In the genomic region with DNA sequence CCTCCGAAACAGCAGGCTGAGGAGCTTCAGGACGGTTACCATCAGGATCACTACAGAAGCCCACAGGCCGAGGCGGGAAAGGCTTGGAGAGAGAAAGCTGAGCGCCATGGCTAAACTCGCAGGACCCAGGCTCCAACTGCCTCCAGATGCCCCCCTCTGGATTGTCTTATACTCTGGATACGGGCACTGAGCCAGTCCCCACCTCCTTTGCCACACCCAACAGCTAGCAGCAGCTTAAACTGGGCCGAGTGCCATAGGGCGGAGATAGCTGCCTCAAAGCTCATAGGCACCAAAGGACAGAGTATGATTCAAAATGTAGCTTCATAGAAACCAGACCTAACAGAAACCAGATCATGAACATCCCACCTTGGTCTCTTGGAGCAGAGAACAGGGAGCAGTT, we compare ENCODE assay signal across 11 mouse cellular contexts. TPM values are rescaled to one million over a fixed set of nuclear protein-coding genes. Genes with fewer than 3 reads are reported as not detected.
A peak's percentile ranks its signal among the peaks of the same experiment; 100 is the strongest.
DNase-seq lines count a peak whose midpoint lies in the region; ATAC-seq lines count a peak whose summit lies in the region.
"Had no signal": no experiment of that assay in that cellular context is flagged by ENCODE, and none has a peak within 500 bp of the region (broad histone marks: within the 10 kb centered on the region; RNA-seq: fewer than 3 reads in every experiment).

A gene (minus strand): TSS at position 144 of the 400 bp plus-strand sequence.

- H3K27me3 ChIP-seq in lung, embryonic 16.5 days (ENCODE audit: control insufficient read depth, insufficient read depth, low read depth, low read length) = no peaks in the 10 kb centered on the region

- no peak within 1 kb of the TSS for H3K9ac ChIP-seq in lung, embryonic 16.5 days (ENCODE audit: low read length)

- ATAC-seq in lung, embryonic 16.5 days (ENCODE audit: low read depth) = peak; percentile 67

- H3K4me3 ChIP-seq in lung, embryonic 16.5 days (ENCODE audit: low read length) = no peak within 1 kb of the TSS
- H3K4me3 ChIP-seq: myocyte had no signal

- peak; percentile 6 for DNase-seq in 3134 (ENCODE audit: extremely low read depth, insufficient read length, low spot score)
- DNase-seq in adrenal gland, postnatal 10 days = peak; percentile 77
- DNase-seq in heart, postnatal 10 days = peak; percentile 83 to 85
- no peak for DNase-seq in right cerebral cortex, postnatal 36 days (ENCODE audit: low spot score in 2 of 2)
- DNase-seq in natural killer cell, adult 2 months (ENCODE audit: low spot score in 2 of 2) = no peak
- DNase-seq in layer of hippocampus, postnatal 14 days (ENCODE audit: low spot score in 2 of 2) = no peak
- no peak for DNase-seq in layer of hippocampus, postnatal 36 days

- H3K4me1 ChIP-seq in lung, embryonic 16.5 days (replicated peaks; ENCODE audit: control insufficient read depth, insufficient read depth, low read length) = no peaks in the 10 kb centered on the region

- no peaks in the 10 kb centered on the region for H3K36me3 ChIP-seq in lung, embryonic 16.5 days (ENCODE audit: control insufficient read depth, insufficient read depth, low read length)
- H3K36me3 ChIP-seq: G1E had no signal

- no peak within 1 kb of the TSS; the same call in 1 of the 2 replicates for H3K4me2 ChIP-seq in lung, embryonic 16.5 days (ENCODE audit: low read depth, low read length)

- H3K27ac ChIP-seq in lung, embryonic 16.5 days (ENCODE audit: low read length) = no peak within 1 kb of the TSS

- WGBS in lung, embryonic 16.5 days = 60% methylated on average over 9 of the region's 9 CpGs

- no peaks in the 10 kb centered on the region for H3K9me3 ChIP-seq in lung, embryonic 16.5 days (ENCODE audit: control insufficient read depth, low read length)
- H3K9me3 ChIP-seq: G1E had no signal

- intact Hi-C loops in heart, postnatal 10 days (cut with DNase I) = loop anchor here (5.0 to 10.0 kb wide), 2 partner anchors 60 to 173 kb away; no protein-coding TSS in a partner anchor

RNA-seq across cellular contexts. Expression of the gene that starts here (rescaled TPM):
- total RNA-seq in adrenal gland, postnatal 10 days (2021) = 10 to 100 TPM; 19.1 to 26.5 TPM
- total RNA-seq in heart, postnatal 10 days (2021) = 10 to 100 TPM; 15.3 to 20.0 TPM
- polyA plus RNA-seq in lung, embryonic 16.5 days (2015; fragmentation: Nextera tagmentation; extraction: Ambion mirVana) = 27.5 and 32.9 TPM in 2 replicates
- 1 to 10 TPM; 1.6 to 2.5 TPM for total RNA-seq in layer of hippocampus, postnatal 14 days (2021)
- 1 to 10 TPM in 1 of 2 experiments, under 1 TPM in 1; 0.66 to 1.2 TPM for total RNA-seq in layer of hippocampus, postnatal 36 days (2021)
- total RNA-seq: G1E had no signal
- polyA plus RNA-seq: embryonic facial prominence, embryonic 11.5 days; G1E had no signal

Comparison
In these comparisons a context has a peak if more than half of its experiments do, and no peak if none do; other contexts are left out.
1. RNA of the gene that starts here (total RNA-seq): 19.1 to 26.5 TPM in adrenal gland, postnatal 10 days and 15.3 to 20.0 TPM in heart, postnatal 10 days; 1.6 to 2.5 TPM in layer of hippocampus, postnatal 14 days and 0.66 to 1.2 TPM in layer of hippocampus, postnatal 36 days; every median in the first group is over 4 times any median in the second.
2. DNase-seq: peak in 3134 (single experiment), adrenal gland, postnatal 10 days (single experiment) and heart, postnatal 10 days (2 of 2); none in right cerebral cortex, postnatal 36 days (0 of 2), natural killer cell, adult 2 months (0 of 2), layer of hippocampus, postnatal 14 days (0 of 2) and layer of hippocampus, postnatal 36 days (0 of 2).